Mouse (Mus musculus) inflammation-experienced regulatory T-cells, adult 16 weeks (primary cell): ENCODE results near the gene Il3. TPM values are rescaled to one million over a fixed set of nuclear protein-coding genes. Genes with fewer than 3 reads are reported as not detected.

ENCODE experiments used
- polyA plus RNA-seq: library from polyadenylated mRNA; unstranded; fragments of 100-300 nt; shearing (Covaris generic); gene quantifications from one replicate; pipeline ENCODE4 v1.2.1, GENCODE M21; 2017

Il3 gene
- polyA plus RNA-seq, result not detected

GRCm38 (mm10) chr11:54267177-54267576 lies at the start of gene Il3:
Gene Il3 (minus strand): TSS chr11:54267277.

GRCm38 (mm10) chr11:54303728-54304470 lies 36.8 kb upstream of the Il3 start, which contains the start of gene Acsl6:
Gene Acsl6 (plus strand): TSS chr11:54303798.

GRCm38 (mm10) chr11:54248940-54249717 lies 17.9 kb downstream of the Il3 start, which contains the start of gene Csf2:
Gene Csf2 (minus strand): TSS chr11:54249667.

Other genes with a start within 250 kb of the Il3 start
- not detected for gene Slc22a4, start 239.2 kb downstream of the Il3 start, polyA plus RNA-seq
- gene Pdlim4, start 198.3 kb downstream of the Il3 start, polyA plus RNA-seq, result 1.7 TPM
- gene P4ha2, start 167.2 kb downstream of the Il3 start, polyA plus RNA-seq, result 0.29 TPM
- gene Csf2, start 17.6 kb downstream of the Il3 start, polyA plus RNA-seq, result 0.62 TPM
- gene Acsl6, start 36.5 kb upstream of the Il3 start, polyA plus RNA-seq, result not detected
- gene Meikin, start 103.4 kb upstream of the Il3 start, polyA plus RNA-seq, result not detected
- 10.7 TPM for gene Fnip1, start 170.9 kb upstream of the Il3 start, polyA plus RNA-seq